Comparison of ENCODE assay signal across 44 mouse cellular contexts in the genomic region with DNA sequence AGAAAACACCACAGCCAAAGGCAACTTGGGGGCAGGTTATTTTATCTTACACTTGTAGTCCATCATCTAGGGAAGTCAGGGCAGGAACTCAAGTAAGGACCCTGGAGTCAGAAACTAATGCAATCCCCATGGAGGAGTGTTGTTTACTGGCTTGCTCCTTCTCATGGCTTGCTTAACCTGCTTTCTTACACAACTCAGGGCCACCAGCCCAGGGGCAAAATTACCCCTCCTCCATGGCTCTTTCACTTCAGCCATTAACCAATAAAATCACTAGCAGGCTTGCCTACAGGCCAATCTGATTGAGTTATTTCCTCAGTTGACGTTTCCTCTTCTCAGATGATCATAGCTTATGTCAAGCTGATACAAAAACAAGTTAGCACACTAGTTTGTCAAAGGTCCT. TPM values are rescaled to one million over a fixed set of nuclear protein-coding genes. Genes with fewer than 3 reads are reported as not detected.
"Had no signal": no experiment of that assay in that cellular context is flagged by ENCODE, and none has a peak within 500 bp of the region (broad histone marks: within the 10 kb centered on the region; RNA-seq: fewer than 3 reads in every experiment).

No protein-coding gene starts in this region.

- DNase-seq: gastrocnemius, postnatal 14 days; gastrocnemius, postnatal 36 days; heart, adult 18-20 months; heart, postnatal 10 days; kidney, adult 2 months; kidney, adult 9 months; kidney, postnatal 14 days; kidney, postnatal 36 days; layer of hippocampus, adult 9-11 months; layer of hippocampus, postnatal 36 days; left cerebral cortex, postnatal 4 days had no signal

- H3K27ac ChIP-seq: heart, embryonic 10.5 days; hindbrain, embryonic 13.5 days; hindbrain, embryonic 15.5 days; hindbrain, postnatal 0 days; kidney, embryonic 15.5 days; kidney, postnatal 0 days; limb, embryonic 13.5 days; limb, embryonic 15.5 days; liver, embryonic 12.5 days; liver, embryonic 14.5 days had no signal

- H3K4me3 ChIP-seq: heart, embryonic 10.5 days; heart, embryonic 12.5 days; hindbrain, embryonic 13.5 days; hindbrain, embryonic 15.5 days; kidney, embryonic 15.5 days; limb, embryonic 13.5 days; limb, embryonic 15.5 days; liver, embryonic 12.5 days had no signal

- H3K4me2 ChIP-seq: heart, embryonic 12.5 days; hindbrain, embryonic 13.5 days; hindbrain, embryonic 15.5 days; kidney, embryonic 15.5 days; limb, embryonic 13.5 days; limb, embryonic 15.5 days; liver, embryonic 12.5 days had no signal

- ATAC-seq: hindbrain, postnatal 0 days; intestine, embryonic 16.5 days; liver, embryonic 12.5 days had no signal

- H3K36me3 ChIP-seq: heart, embryonic 10.5 days; heart, embryonic 12.5 days; hindbrain, embryonic 13.5 days; hindbrain, embryonic 15.5 days; kidney, embryonic 15.5 days; limb, embryonic 13.5 days; limb, embryonic 15.5 days; liver, embryonic 12.5 days had no signal

- H3K4me1 ChIP-seq: heart, embryonic 10.5 days; heart, embryonic 12.5 days; hindbrain, embryonic 13.5 days; hindbrain, embryonic 15.5 days; kidney, embryonic 15.5 days; limb, embryonic 13.5 days; limb, embryonic 15.5 days; liver, embryonic 12.5 days had no signal

- H3K9ac ChIP-seq: heart, embryonic 12.5 days; hindbrain, embryonic 13.5 days; hindbrain, embryonic 15.5 days; kidney, embryonic 15.5 days; limb, embryonic 13.5 days; limb, embryonic 15.5 days; liver, embryonic 12.5 days; liver, embryonic 14.5 days had no signal

- H3K9me3 ChIP-seq: heart, embryonic 10.5 days; heart, embryonic 12.5 days; hindbrain, embryonic 13.5 days; hindbrain, embryonic 15.5 days; kidney, embryonic 15.5 days; limb, embryonic 13.5 days; limb, embryonic 15.5 days; liver, embryonic 12.5 days had no signal

RNA-seq across cellular contexts. Expression of a gene that starts 15.0 kb away (rescaled TPM):
- total RNA-seq: gastrocnemius, adult 18-20 months; gastrocnemius, adult 8-10 months; gastrocnemius, postnatal 14 days; gastrocnemius, postnatal 36 days; heart, adult 18-20 months; heart, adult 8-10 months; heart, postnatal 10 days; heart, postnatal 25 days; hematopoietic stem cell, adult 5-6 weeks; hindbrain, postnatal 0 days; layer of hippocampus, adult 18-20 months; layer of hippocampus, adult 8-10 months; layer of hippocampus, postnatal 14 days; layer of hippocampus, postnatal 36 days; left cerebral cortex, adult 18-20 months; left cerebral cortex, adult 8-10 months; left cerebral cortex, postnatal 10 days; left cerebral cortex, postnatal 25 days; left cerebral cortex, postnatal 4 days; liver, adult 2 months had no signal
- polyA plus RNA-seq: gonadal fat pad, adult 2 months; heart, embryonic 10.5 days; heart, embryonic 12.5 days; heart, embryonic 14.5 days; heart, embryonic 16.5 days; hindbrain, embryonic 11.5 days; hindbrain, embryonic 13.5 days; hindbrain, embryonic 15.5 days; hindbrain, postnatal 0 days; intestine, embryonic 14.5 days; intestine, embryonic 16.5 days; kidney, adult 2 months; kidney, embryonic 15.5 days; kidney, postnatal 0 days; large intestine, adult 2 months; limb, embryonic 11.5 days; limb, embryonic 13.5 days; limb, embryonic 15.5 days; liver, adult 2 months; liver, embryonic 12.5 days; liver, embryonic 14.5 days; liver, embryonic 16.5 days had no signal
